Mouse (Mus musculus) layer of hippocampus, adult 8-10 months (tissue): Measurements from ENCODE around the gene Mpig6b. TPM values are rescaled to one million over a fixed set of nuclear protein-coding genes. Genes with fewer than 3 reads are reported as not detected.

Source experiments
- DNase-seq, 2 experiments: peaks; one replicate each; pipeline ENCODE4 v3.0.0; 2022; ENCODE audit warnings: low spot score in 2 of 2
- total RNA-seq, 4 experiments: library from RNA; stranded (reverse); gene quantifications; 2 replicates each; pipeline ENCODE4 v1.2.4; 2022

Gene Mpig6b
- total RNA-seq, 4 experiments from 2014 or later = 0.48 TPM; not detected in 3

DNA sequence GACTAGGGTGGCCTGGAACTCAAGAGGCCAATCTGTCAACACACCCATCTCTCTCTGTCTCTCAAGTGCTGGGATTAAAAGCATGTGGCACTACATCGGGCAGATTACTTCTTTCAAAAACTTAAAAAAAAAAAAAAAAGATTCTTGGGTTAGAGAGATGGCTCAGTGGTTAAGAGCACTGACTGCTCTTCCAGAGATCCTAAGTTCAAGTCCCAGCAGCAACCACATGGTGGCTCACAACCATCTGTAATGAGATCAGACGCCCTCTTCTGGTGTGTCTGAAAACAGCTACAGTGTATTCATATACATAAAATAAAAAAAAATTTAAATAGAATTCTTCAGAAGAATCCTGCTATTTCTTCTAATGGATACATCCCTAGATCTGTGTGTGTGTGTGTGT lies 22.2 kb upstream of the Mpig6b start:
- no peak for DNase-seq

GRCm38 (mm10) chr17:35085208-35085865 lies 19.4 kb upstream of the Mpig6b start, which contains the start of gene Ly6g6f:
TSS of gene Ly6g6f (minus strand) at chr17:35085610.
- DNase-seq = no peak

- DNase-seq = no peak
Measured at GRCm38 (mm10) chr17:35083929-35084497, 18.0 kb upstream of the Mpig6b start.

DNA sequence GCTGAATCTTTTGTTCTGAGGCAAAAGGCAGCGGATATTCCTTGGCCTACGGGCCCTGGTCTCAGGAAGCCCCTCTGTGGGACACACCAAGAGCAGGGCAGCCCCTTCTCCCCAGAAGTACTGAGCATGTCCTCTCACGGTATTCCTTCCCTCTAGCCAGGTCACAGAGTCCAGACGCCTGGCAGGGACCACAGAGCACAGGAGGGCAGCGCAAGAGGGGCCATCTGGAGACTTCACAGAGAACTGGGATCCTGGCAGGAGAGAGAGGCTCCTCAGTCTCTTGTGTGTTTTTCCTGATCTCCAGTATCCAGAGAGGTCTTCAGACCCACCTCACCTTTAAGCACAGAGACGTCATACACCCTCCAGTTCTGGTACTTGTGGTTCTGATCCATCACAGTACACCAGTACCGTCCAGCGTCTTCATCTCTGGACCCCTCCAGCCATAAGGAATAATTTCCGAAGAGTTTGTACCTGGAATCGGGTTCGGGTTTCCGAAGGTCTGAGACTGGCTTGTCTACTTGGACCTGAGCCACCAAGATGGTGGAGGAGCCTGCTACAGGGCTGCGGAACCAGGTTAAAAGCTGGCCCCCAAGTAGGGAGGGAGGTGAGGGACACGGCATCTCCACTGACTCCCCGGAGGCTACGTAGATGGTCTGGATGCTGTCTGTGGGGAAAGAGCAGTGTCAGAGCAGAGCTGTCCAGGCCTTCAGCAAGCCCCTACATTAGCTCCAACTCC lies 17.0 kb upstream of the Mpig6b start:
- no peak for DNase-seq

GRCm38 (mm10) chr17:35080710-35081109 lies 14.7 kb upstream of the Mpig6b start:
- DNase-seq = no peak

- no peak for DNase-seq
Measured at GRCm38 (mm10) chr17:35080248-35080647, 14.3 kb upstream of the Mpig6b start.

- no peak for DNase-seq
Measured at GRCm38 (mm10) chr17:35079778-35080177, 13.8 kb upstream of the Mpig6b start.

DNA sequence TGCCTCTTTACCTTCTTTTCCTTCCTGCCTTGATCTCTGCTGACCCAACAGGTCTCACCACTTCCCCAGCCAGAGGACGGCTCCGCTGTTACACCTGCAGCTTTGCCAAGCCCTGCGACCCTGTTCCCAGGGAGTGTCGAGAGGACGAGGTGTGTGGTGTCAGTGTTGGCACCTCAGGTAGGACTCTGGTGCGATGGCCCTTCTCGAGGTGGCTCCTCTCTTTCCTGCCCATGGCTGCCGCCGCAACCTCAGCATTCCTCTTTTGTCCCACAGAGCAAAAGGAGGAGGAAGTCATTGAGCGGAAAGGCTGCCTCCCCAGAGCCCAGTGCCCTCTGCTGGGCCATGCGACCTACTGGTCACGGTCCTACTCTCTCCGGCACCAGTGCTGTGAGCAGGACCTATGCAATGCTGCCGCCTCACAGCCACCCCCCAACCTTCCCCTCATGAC lies 11.8 kb upstream of the Mpig6b start, which contains the start of gene Ly6g6d:
TSS of gene Ly6g6d (minus strand) at position 280 of the 448 bp plus-strand sequence.
- DNase-seq = no peak

GRCm38 (mm10) chr17:35077285-35077684 lies 11.3 kb upstream of the Mpig6b start:
- no peak for DNase-seq

DNA sequence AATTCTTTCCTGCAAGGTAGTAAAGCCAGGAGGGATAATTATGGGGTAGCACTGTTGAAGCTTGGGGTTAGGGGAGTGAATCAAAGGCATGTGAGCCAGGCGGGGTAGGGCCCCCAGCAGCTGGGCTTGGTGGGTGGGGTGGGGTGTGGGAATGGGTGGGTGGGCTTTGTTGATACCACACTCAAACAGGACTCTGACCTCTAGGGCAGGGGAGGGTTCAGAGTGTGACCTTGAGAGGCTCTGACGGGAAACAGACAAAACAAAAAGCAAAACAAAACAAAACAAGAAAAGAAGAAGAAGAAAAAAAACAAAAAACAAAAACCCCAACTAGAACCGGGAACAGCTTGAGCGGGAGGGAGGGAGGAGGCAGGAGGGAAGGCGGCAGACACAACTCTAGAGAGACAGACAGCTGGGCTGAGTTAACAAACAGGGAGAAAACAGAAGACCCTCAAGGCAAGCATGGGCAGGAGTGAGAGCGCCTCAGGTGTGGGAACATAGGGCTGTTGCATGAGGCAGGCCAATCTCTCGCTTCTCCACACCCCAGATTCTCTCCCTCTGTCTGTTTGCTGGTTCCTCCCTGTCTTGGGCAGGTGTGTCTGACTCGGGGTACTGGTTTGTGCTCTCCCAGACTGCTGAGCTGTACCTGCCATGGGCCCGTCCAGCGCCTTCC lies 10.7 kb upstream of the Mpig6b start, which contains the start of gene Ly6g6e:
TSS of gene Ly6g6e (plus strand) at position 396 of the 670 bp plus-strand sequence.
- no peak for DNase-seq

DNA sequence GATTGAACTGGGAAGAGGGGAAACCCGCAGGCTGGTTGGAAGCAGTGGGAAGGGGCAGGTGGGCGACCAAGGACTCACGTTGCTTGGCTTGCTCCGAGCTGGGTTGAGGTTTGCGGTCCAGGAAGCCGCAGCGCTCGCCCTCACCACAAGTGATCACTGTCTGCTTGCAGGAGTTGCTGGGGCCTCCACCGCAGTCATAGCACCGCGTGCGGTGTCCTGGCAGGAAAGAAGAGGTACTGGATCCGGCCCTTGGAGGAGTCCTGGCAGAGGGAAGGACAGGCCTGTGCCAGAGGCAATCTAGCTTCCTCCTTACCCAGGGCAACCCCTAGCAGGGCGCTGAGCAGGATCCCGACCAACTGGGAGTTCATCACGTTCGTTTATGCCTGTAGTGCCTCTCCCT lies 8.1 kb upstream of the Mpig6b start:
- no peak for DNase-seq

- no peak for DNase-seq
Measured at GRCm38 (mm10) chr17:35071454-35071853, 5.5 kb upstream of the Mpig6b start.

GRCm38 (mm10) chr17:35070556-35071229 lies 4.7 kb upstream of the Mpig6b start:
- no peak for DNase-seq

DNA sequence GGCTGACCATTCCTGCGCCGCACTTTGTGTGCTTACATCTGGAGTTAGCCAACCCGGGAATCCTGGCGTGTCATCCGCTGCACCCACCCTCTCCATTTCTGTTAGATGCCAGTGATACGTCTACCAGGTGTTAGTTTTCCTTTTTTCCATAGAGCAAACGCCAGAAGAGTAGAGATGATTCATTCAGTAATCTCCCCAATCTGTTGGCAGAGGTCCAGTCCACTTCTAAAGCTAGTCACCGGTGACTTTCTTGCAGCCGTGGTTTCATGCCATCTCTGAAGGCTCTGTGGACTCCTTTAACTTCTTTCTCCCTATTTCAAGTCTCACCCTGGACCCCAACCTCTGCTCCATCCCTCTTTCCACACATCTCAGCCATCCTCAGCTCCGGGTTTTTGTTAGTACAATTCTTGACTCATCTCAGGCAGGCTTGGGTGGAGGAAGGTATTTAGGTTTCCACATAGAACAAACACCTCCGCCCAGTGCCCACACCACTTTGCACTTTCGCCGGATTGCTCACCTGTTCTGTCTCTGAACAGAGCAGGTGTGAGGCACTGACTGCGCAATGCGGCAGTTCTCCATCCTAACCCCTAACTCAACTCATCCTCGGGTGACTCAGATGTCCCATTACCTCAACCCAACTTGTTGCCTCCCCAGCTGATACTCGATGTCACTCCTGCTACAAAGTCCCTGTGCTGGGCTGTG lies 2.4 kb upstream of the Mpig6b start:
- no peak for DNase-seq

DNA sequence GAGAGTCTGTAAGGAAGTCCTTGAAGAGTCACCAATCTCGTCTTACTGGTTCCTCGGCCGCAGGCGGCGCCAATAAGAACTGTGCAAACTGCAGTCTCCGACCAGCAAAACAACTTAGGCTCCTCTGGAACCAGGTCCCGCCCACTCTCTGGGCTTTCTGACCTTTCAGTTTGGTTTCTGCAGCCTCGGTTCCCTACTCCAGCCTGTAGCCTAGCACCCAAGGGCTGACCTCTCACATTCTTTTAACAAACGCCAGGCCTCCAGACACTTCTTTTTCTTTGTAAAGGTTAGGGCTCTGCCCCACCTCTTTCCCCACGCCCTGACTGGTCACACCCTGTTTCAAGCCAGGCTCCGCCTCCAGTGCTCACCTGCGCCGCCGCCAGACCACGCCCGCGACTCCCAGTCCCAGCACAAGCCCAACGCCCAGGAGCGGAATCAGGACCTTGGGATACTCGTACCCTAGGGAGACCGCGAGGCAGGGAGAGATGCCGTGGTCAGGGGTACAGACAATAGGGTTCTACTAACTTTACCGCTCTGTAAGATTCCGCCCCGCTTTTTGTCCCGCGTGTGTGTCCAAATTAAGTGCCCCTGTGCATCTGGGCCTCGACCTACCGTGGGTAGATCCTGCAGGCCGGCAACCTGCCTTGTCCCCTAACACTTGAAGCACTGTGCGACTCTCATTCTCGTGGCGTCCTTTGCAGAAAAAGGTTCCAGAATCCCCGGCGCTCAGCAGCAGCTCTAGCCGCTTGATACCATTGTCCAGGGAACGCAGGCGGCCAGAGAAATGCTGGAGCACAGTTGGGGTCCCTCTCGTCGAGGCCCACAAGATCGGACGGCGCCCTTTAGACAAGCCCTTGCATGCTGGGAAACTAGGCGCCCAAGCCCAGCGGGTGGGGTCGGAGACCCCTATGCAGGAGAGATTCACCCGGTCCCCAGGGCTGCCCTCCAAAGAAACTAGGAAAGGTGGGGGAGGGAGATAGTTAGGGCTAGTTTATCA lies 735 bp downstream of the Mpig6b start, which contains the start of gene Ly6g6c:
TSS of gene Ly6g6c (plus strand) at position 438 of the 997 bp plus-strand sequence.
- no peak for DNase-seq

GRCm38 (mm10) chr17:35064378-35064877 lies 1.6 kb downstream of the Mpig6b start:
- DNase-seq = no peak

DNA sequence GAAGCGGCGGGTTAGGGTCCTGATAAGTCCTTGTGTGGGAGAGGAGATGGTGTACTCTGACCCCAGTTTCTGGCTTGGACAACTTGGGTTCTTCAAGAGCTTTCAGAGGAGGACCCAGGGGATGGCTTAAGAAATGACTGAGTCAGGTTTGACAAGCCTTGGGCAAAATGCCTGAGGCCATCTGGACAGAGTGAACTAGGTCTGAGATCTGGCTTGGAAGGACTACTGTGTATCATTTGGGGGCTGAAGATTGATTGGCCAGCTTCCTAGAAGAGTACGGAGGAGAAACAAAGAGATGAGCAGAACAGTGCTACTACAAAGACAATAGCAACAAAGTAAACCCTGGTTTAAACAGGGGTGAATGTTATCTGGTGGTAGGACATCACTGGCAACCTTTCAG lies 2.5 kb downstream of the Mpig6b start:
- DNase-seq = no peak

GRCm38 (mm10) chr17:35061299-35061698 lies 4.7 kb downstream of the Mpig6b start:
- no peak for DNase-seq

DNA sequence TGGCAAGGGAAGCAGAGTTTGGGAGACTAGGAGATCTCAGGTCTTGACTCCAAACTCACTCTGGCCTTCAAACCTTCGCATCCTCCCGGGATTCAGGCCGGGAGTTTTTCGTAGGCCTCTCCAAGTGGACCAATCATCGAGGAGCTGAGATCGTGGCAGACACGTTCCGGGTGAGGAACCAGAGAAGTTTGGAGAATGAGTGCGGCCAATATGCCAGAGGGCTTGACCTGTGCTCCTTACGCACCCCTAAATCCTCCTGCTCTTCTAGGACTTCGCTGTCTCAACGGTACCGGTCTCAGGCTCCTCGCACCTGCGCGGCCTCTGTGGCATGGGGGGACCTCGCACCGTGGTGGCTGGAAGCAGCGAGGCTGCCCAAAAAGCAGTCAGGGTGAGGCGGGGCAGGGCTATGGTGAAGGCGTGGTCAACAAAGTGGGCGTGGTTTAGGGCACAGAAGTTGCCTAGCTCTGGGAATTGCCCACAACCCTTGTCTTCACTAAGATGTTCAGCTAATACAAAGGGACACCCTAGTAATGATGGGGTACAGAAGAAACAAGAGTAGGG lies 5.2 kb downstream of the Mpig6b start:
- DNase-seq = no peak
